Mouse (Mus musculus): ENCODE results near the gene Cars. TPM values are rescaled to one million over a fixed set of nuclear protein-coding genes. Genes with fewer than 3 reads are reported as not detected.

Gene Cars
- total and polyA plus RNA-seq, 3 experiments = 40.8 to 73.5 TPM; not detected in 1

- TF ChIP-seq RCOR1 (IDR thresholded peaks at IDR 0.05; ENCODE audit: low read depth, low read length) (0 out of 2 replicates have a peak, but pooled peaks have one; percentile 30), ZNF384 (IDR thresholded peaks at IDR 0.05; ENCODE audit: low read depth, low read length) (no peak), ZC3H11A (IDR thresholded peaks at IDR 0.05; ENCODE audit: low read depth, low read length) (no peak)
Measured at GRCm38 (mm10) chr7:143533284-143533683, 66.6 kb downstream of the Cars start (continued).

- Histone ChIP-seq H3K9ac (ENCODE audit: control insufficient read depth, low read depth, low read length, poor library complexity, severe bottlenecking) (no peak overlapping the region), H3K36me3 (ENCODE audit: control insufficient read depth in 1 of 2, insufficient read depth in 2 of 2, low read length in 2 of 2) (peaks cover 15 to 58% of the 10 kb centered on the region in 2 experiments), H3K27ac (ENCODE audit: control insufficient read depth, low read depth, low read length) (no peak overlapping the region), H3K4me1 (ENCODE audit: control insufficient read depth in 1 of 2, insufficient read depth in 2 of 2, low read length in 2 of 2) (peaks cover 0 to 2% of the 10 kb centered on the region in 2 experiments; a peak in 1 of 4 replicates), H3K79me2 (ENCODE audit: control insufficient read depth, insufficient read depth, low read length, poor library complexity) (no peaks in the 10 kb centered on the region; the same call in 1 of the 2 replicates), H3K4me3 (ENCODE audit: control insufficient read depth in 1 of 2, insufficient read depth in 1 of 2, low read depth in 2 of 2, low read length in 2 of 2) (no peak overlapping the region), H3K27me3 (ENCODE audit: control insufficient read depth in 1 of 2, insufficient read depth in 2 of 2, low read length in 2 of 2) (no peaks in the 10 kb centered on the region), H3K9me3 (replicated peaks; ENCODE audit: insufficient read depth, low read length) (no peaks in the 10 kb centered on the region)
- DNase-seq (ENCODE audit: low read depth, low spot score) = peak; percentile 26
- TF ChIP-seq MEF2A (IDR thresholded peaks at IDR 0.05; ENCODE audit: extremely low read depth, insufficient replicate concordance, low read depth, low read length, poor library complexity, severe bottlenecking) (no peak), MAX (IDR thresholded peaks at IDR 0.05; ENCODE audit: low read length) (no peak), ELF1 (IDR thresholded peaks at IDR 0.05; ENCODE audit: low read depth, low read length) (no peak)
Measured at GRCm38 (mm10) chr7:143532410-143532809, 67.5 kb downstream of the Cars start.

GRCm38 (mm10) chr7:143519333-143519732 is 80.6 kb downstream of the Cars start:
- H3K4me3 ChIP-seq (ENCODE audit: control insufficient read depth in 1 of 2, insufficient read depth in 1 of 2, low read depth in 2 of 2, low read length in 2 of 2) = no peak overlapping the region
- no peak overlapping the region for H3K9ac ChIP-seq (ENCODE audit: control insufficient read depth, low read depth, low read length, poor library complexity, severe bottlenecking)
- H3K36me3 ChIP-seq (ENCODE audit: control insufficient read depth in 1 of 2, insufficient read depth in 2 of 2, low read length in 2 of 2) = peaks cover 0 to 18% of the 10 kb centered on the region in 2 experiments; a peak in 2 of 4 replicates
- no peaks in the 10 kb centered on the region for H3K27me3 ChIP-seq (ENCODE audit: control insufficient read depth in 1 of 2, insufficient read depth in 2 of 2, low read length in 2 of 2)
- no peaks in the 10 kb centered on the region for H3K9me3 ChIP-seq (replicated peaks; ENCODE audit: insufficient read depth, low read length)
- H3K27ac ChIP-seq (ENCODE audit: control insufficient read depth, low read depth, low read length) = no peak overlapping the region
- no peaks in the 10 kb centered on the region; the same call in 1 of the 2 replicates for H3K79me2 ChIP-seq (ENCODE audit: control insufficient read depth, insufficient read depth, low read length, poor library complexity)
- TF ChIP-seq ZNF384 (IDR thresholded peaks at IDR 0.05; ENCODE audit: low read depth, low read length) (no peak), POLR2A (IDR thresholded peaks at IDR 0.05; ENCODE audit: control insufficient read depth in 1 of 2, insufficient read depth in 1 of 2, low read depth in 1 of 2, low read length in 2 of 2, poor library complexity in 1 of 2) (no peak), MAX (IDR thresholded peaks at IDR 0.05; ENCODE audit: low read length) (no peak), POLR2AphosphoS2 (IDR thresholded peaks at IDR 0.05; ENCODE audit: low read length) (no peak), USF2 (IDR thresholded peaks at IDR 0.05; ENCODE audit: borderline replicate concordance in 1 of 2, insufficient read depth in 1 of 2, low read depth in 1 of 2, low read length in 2 of 2) (no peak), ETS1 (IDR thresholded peaks at IDR 0.05; ENCODE audit: low read depth, low read length) (no peak), MYB (IDR thresholded peaks at IDR 0.05; ENCODE audit: low read depth, low read length) (no peak), BHLHE40 (IDR thresholded peaks at IDR 0.05; ENCODE audit: borderline replicate concordance, low read depth, low read length) (no peak)
- H3K4me1 ChIP-seq (ENCODE audit: control insufficient read depth in 1 of 2, insufficient read depth in 2 of 2, low read length in 2 of 2) = no peaks in the 10 kb centered on the region
- no peak for DNase-seq (ENCODE audit: low read depth, low spot score)
